Mouse (Mus musculus) gastrocnemius, postnatal 10 days (tissue): ENCODE data around the gene Ets1. TPM values are rescaled to one million over a fixed set of nuclear protein-coding genes. Genes with fewer than 3 reads are reported as not detected.

Experiments used
- DNase-seq: peaks from one replicate; pipeline ENCODE4 v3.0.0; 2021; ENCODE audit warnings: mixed read lengths
- total RNA-seq, 2 experiments: library from RNA; stranded (reverse); gene quantifications; 2 replicates each; pipeline ENCODE4 v1.2.3; 2021

The Ets1 gene
- total RNA-seq, 2 experiments from 2014 or later = 36.6 to 47.7 TPM

- DNase-seq = peak; percentile 34
These were observed 30.8 kb downstream of the Ets1 start for GRCm38 (mm10) chr9:32666611-32667517.

GRCm38 (mm10) chr9:32667518-32667908 lies 31.5 kb downstream of the Ets1 start:
- no peak for DNase-seq

GRCm38 (mm10) chr9:32668075-32668673 lies 32.2 kb downstream of the Ets1 start:
- DNase-seq = no peak

- no peak for DNase-seq
These were observed 33.4 kb downstream of the Ets1 start for GRCm38 (mm10) chr9:32669397-32669796.

GRCm38 (mm10) chr9:32671970-32672859 lies 36.2 kb downstream of the Ets1 start:
- peak; percentile 62 for DNase-seq

GRCm38 (mm10) chr9:32673923-32674322 lies 37.9 kb downstream of the Ets1 start:
- DNase-seq = no peak

GRCm38 (mm10) chr9:32675671-32676409 lies 39.8 kb downstream of the Ets1 start:
- DNase-seq = no peak

- no peak for DNase-seq
These were observed 40.5 kb downstream of the Ets1 start for GRCm38 (mm10) chr9:32676480-32676879.

GRCm38 (mm10) chr9:32677646-32678045 lies 41.6 kb downstream of the Ets1 start:
- DNase-seq = no peak

GRCm38 (mm10) chr9:32678120-32678757 lies 42.2 kb downstream of the Ets1 start:
- DNase-seq = no peak

GRCm38 (mm10) chr9:32679531-32679930 lies 43.5 kb downstream of the Ets1 start:
- DNase-seq = no peak

- no peak for DNase-seq
These were observed 44.2 kb downstream of the Ets1 start for GRCm38 (mm10) chr9:32680201-32680600.

GRCm38 (mm10) chr9:32685793-32686558 lies 50.0 kb downstream of the Ets1 start:
- no peak for DNase-seq

GRCm38 (mm10) chr9:32688351-32688750 lies 52.3 kb downstream of the Ets1 start:
- no peak for DNase-seq

GRCm38 (mm10) chr9:32691151-32691925 lies 55.3 kb downstream of the Ets1 start:
- DNase-seq = no peak

GRCm38 (mm10) chr9:32692944-32693343 lies 56.9 kb downstream of the Ets1 start:
- no peak for DNase-seq

GRCm38 (mm10) chr9:32693411-32693810 lies 57.4 kb downstream of the Ets1 start:
- no peak for DNase-seq

- no peak for DNase-seq
These were observed 58.2 kb downstream of the Ets1 start for GRCm38 (mm10) chr9:32694111-32694824.

GRCm38 (mm10) chr9:32694916-32695490 lies 59.0 kb downstream of the Ets1 start:
- DNase-seq = no peak
